Mouse (Mus musculus) CD4-positive, CD25-positive, alpha-beta regulatory T cell, adult 2 months (primary cell): Measurements from ENCODE around the gene Nrxn3.

ENCODE experiments used
- DNase-seq: peaks from one replicate; pipeline ENCODE4 v3.0.0-alpha.2; 2012; ENCODE audit warnings: low read depth, low spot score

Nrxn3 gene

DNA sequence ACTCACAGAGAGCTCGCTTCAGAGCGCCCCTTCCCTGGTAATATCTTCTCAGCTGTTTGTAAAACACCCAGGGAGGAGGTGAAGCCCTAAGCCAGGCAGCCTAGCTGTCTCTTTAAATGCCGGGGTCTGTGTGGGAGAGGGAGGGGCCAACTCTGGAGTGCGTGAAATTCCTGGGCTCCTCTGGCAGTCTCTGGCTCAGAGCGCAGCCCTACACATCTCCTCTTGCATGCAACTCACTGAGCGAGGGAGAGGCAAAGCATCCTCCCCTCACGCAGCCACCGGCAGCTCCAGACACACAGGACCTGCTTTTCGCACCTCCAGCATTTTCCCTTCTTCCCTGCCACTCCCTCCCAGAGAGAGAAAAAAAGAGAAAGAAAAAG, at the start of gene Nrxn3:
Gene Nrxn3, plus strand, starts transcription at position 186 of the 380 bp plus-strand sequence.
- no peak for DNase-seq

DNA sequence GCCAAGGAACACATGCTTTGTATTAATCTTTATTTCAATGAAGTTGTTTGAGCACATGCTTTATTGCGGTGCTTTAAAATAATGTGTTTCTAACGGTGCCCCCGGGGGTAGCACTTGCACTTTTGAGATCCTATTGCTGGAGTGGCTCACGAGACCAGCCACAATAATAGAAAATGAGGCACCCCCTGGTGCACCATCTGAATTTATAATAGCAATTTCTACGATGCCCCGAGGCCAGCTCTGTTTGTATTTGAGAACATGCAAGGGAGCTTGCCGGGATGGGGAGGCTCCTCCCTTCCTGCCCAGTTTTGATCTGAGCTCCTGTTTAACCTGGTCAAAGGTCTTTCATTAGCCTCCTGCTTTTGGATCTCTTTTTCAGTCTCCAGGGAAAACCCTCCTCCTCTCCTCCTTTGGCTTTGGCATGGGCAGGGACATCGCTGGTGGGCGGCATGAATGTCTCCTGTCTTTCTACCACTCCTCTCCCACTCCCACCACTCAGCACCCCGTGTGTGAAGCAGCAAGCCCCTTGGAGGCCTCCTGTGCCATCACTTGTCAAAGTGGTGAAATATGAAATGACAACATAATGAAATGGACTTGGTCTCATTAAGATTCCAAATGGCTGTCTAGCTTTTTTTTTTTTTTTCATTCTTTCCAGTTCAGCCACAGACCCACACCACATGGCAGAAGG, 18.4 kb upstream of the Nrxn3 start:
- no peak for DNase-seq

DNA sequence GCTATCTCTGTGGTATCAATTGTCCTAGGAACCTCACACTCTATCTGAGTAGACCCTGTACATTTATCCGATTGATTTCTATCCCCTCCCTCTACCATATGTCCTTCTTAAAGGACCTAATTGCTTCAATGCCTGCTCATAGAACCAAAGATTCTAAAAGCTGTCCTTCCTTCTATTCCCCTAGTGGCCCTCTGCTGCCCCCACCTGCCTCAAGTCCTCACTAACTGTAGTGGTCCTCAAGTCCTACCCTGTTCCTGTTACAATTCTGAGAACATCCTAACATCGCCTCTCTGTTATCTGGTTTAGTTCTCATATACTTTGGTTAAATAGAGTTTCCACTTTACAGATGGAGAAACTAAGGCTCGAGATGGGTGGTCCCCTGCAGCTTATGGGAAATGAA, 16.7 kb upstream of the Nrxn3 start:
- DNase-seq: no peak

DNA sequence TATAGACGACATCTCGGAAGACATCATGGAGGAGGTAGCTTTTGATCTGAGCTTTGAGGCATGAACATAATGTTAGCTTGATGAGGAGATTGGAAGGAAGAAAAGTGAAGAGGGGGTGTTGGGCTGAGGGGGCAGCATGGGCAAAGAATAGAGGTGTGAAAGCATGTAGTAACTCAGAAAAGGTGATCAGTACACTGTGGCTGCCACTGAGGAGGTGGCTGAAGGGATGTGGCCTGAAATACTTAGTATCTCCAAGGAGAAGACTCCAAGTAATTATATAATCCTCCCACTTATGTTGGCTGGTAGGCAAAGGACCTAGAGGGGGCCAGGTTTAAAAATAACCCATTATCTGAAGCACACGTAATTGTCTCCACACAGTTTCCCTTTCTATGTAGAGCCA, 14.9 kb upstream of the Nrxn3 start:
- DNase-seq: no peak

DNA sequence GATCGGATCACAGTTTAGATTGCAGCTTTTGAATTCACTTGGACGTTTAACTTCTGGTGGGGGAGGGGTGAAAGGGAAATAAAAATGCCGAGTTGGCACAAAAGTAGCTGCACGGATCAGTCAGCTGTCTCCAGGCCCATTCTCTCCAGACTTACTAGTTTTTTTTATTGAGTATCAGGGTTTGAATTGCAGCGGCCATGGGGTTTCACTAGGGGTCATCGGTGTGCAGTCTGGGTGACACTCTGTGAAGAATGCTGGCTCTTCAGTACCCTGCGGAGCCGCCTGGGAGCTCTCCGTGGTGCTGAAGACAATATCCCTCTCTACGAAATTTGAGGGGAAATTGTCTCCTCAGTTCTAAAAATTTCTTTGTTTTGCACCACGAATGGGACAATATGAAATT, 13.5 kb upstream of the Nrxn3 start:
- no peak for DNase-seq

DNA sequence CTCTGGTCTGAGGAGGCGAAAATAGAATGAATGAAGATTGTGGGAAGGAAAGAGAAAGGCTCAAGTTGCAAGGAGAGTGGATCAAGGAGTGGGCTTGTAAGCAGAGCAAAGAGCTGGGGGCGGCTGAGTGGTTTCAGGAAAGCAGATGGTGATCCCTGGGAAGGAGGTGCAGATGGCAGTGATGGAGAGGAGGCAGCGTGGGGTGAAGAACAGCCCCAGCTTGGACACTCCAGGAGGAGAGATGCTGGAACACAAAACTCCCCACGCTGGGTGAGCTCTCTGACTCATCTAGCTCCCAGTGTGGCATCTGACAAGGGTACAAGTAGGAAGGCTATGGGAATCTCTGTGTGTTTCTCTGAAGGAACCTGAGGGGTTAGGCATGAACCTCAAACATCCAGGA, 9.2 kb upstream of the Nrxn3 start:
- DNase-seq: no peak

DNA sequence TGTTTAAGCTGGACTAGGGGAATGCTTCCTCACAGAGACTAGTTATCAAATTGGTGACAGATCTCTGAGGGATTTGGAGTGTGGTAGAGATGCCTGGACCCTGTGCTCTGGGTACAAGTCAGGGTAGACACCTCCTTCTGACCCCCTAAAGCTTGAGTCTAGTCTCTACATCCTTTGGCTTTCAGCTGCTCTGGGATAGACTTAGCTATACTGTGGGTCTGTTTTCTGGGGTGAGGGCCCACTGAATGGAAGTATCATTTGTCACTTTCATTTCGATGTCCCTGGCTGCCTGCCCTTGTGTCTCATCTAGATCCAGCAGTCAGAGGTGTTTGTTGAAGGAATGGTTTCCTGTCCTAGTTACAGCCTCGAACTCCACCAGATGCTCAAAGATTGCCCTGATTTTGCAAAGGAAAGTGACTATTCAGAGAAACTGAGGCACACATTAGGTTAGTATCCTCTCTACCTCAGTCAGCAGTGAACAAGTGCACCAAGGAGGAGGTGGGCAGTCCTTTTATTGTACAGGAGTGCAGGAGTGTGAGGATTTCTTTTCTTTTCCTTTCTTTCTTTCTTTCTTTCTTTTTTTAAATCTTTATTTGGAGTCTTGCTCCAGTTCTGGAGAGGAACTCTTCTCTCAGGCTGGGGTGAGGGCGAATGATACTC, 515 bp upstream of the Nrxn3 start:
- no peak for DNase-seq

DNA sequence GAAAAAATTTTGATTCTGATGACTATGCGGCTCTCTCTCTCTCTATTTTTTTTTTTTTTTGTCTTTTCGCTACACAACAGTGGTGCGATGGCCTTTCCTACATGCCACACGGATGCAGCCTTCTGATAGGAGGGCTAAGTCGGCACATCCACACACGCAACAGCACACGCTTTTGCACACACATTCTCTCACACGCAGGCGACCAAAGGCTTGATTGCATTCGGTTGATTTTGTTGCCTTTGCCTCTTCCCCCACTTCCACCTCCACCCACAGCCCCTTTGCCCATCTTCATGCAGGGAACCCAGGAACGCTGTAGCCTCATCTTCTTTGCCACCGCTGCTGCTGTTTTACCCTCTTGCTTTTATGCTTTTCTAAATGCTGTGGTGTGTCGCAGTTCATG, 3.6 kb downstream of the Nrxn3 start:
- DNase-seq: no peak

DNA sequence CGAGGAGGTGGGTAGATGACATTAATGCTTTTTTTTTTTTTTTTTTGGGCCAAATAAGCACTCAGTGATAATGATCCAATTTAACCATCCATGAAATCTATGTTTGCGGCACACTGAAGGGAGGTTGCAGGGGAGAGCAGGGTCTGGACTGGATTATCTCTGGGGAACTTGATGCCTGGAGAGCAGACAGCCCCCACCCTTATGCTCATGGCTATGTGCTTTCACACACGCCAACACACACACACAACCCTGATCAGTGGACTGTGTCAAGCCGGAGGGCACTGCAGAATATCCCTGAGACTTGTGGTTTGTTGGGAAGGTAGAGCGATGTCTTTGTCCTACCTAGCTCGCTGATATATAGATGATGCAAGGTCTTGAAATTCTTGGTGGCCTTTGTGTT, 4.1 kb downstream of the Nrxn3 start:
- DNase-seq: no peak

DNA sequence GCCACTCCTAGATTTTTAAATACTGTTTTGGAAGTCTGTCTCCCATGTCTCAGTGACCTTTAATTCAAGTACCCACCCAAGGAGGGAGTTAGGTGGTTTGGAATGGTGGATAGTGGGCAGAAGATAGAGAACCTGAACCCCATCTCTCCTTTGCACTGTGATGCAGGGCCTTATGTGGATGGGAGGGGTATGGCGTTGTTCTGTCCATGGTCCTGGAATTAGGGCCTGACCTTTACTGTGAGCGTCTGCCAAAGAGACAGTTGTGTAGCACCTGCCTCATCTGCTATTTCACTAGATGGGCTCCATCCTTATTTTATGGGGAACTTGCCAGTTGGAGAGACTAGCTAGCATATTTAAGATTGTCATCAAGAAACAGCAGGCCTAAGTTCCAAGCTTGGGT, 8.0 kb downstream of the Nrxn3 start:
- no peak for DNase-seq

DNA sequence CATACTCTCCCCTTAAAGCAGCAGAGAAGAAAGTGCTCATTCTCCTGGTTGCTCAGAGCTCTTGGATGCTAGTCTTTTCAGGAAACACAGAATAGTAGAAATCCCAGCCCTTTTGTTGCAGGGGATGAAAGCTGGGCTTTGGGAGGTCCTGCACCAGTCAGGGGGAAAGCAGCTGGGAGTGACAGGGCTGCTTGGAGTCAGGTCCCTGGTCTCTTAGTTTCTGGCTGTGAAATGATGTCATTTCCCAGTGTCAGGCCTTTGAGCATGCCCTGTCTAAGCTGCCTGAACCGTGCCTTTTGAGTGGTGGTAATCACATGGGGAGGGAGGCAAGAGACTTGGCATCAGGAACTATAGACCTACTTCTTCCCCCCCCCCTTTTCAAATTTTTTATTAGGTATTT, 12.4 kb downstream of the Nrxn3 start:
- DNase-seq: no peak

DNA sequence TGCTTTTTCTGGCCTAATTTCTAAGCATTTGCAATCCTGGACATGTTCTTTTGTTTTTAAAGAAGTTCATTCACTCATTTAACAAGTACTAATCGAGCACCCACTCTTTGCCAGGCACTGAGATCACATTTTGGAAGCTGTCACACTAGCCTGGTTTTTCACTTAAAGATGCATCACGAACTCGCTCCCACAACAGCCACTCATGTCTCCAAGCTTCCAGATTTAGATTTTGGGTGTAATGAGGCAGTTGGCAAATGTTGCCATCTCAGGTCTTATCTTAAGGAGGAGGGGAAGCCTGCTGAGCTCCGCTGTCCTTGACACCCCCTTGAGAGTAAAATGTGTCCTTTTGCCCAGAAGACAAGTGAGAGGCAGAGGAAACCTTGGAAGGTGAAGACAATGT, 14.4 kb downstream of the Nrxn3 start:
- DNase-seq: no peak

DNA sequence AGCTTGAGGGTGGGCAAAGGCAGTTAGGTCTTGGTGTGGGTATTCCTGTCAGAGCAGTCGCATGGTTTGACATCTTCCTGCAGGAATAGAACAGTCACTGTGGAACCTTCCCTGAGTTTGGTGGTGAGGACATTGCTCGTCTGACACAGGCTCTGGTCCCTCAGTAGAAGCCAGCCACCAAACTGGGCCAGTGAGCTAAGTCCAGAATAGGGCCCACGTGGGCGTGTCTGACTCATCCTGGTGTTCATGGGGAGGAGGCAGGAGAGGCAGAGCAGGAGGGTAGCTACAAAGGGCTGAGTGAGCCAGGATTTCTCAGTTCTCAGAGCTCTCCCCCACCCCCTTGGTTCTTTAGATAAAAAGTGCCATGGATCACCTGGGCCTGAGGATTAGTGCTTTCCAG, 15.9 kb downstream of the Nrxn3 start:
- no peak for DNase-seq

DNA sequence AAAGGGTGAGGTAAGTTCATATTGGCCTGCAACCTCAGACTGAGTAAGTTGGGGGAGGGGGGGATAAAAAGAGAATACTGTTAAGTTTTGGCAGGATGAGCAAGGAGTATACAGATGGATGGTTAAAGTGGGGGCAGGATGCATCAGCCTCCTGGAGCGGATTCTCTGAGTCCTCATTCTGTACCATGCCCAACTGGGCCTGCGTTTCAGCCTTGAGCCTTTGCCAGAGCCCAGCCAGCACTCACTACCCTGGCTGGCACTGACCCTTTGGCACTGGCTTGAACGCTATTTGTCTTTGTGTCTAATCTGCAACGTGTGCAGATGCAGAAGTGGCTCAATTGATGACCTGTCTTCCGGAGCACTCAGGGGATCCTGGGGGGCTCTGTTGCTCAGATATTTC, 24.1 kb downstream of the Nrxn3 start:
- DNase-seq: no peak

DNA sequence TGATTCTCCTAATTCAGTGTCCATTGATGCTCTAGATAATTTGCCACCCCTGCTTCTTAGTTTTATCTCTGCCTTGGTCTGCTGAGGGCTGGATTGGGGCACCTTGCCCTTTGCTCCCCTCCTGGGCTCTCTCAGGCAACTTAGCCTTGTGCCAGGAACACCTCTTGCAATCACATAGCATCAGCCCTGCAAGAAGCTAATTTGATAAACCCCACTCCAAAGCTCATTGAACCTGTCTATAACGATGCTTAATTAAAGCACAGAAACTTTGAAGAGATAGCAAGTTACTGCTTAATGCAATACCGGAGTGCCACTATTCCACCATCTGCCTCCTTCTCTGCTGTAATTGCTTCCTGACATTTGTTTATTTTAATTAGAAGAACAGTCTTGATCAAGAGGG, 42.1 kb downstream of the Nrxn3 start:
- no peak for DNase-seq

DNA sequence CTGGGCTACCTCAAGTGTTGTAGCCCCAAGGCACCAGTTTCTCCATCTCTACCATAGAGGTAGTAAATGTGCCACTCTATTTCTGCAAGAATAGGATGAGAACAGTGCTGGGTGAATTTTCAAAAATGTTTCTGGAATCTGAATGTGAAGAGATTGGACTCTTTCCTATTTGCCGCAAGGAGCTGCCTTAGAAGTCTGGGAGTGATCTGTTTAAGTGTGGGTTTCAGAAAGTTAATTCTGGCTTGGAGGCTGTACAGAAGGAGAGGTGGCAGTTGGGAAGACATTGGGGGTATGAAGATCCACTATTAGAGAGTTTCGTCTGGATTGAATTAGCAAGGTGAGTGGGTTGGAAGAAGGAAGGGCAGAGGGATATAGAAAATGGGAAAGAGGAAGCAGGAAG, 52.0 kb downstream of the Nrxn3 start:
- no peak for DNase-seq

DNA sequence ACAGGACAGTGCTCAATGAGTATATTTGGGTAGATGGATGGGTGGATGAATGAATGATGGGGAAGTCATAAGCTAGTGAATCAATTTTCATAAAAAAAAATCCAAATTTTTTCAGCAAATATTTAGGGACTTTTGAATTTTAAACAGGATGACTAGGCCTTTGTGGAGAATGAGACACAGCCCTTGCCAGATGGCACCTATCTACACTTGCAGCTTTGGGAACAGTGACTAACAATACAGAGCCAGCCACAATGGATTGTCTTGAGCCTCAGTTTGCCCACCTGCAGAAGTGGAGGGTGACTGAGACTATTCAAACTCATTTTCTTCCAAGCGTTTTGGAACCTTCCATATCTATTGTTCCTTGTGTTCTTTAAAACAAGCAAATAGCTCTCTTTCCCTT, 55.4 kb downstream of the Nrxn3 start:
- DNase-seq: no peak

DNA sequence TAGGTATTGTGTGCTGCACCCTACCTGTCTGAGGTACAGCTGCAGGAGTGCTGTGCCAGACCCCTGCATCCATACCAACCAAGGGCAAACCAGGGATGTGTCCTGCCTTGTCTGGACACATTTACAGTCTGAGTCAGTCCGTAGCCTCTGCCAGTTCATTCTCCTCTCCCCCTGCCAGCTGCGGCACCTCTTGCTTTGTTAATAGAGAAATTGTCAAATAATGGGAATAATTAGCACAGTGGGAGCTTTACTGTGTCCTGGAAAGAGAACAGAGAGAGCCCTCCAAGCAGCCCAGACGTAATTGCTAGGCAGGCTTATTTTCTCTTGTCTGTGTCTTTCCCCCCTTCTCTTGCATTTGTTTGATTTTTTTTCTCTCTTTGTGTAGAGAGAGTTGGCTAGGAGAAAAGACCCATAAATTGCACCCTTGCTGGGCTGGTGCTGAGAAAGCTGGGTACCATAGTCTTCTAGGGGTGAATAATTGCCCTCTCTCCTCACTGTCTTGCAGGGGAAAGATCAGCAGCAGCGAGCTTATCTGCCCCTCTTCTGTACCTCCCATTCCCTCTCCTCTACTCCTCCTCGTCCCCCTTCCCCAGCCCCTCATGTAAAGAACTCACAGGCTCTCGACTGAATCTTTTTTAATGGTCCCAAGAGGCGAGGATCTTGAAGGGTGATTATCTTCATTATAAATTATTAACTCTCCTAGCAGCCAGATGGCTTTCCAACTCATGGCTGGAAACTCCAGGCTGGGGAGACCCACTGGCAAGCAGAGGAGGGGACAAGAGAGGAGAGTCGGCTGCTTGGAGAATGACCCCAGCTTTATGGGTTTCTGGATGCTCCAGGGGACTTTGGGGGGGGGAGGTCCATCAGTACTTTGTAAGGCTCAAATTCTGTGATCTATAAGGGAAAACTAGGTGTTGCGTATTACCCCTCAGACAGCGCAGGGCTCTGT, 61.8 kb downstream of the Nrxn3 start:
- no peak for DNase-seq

DNA sequence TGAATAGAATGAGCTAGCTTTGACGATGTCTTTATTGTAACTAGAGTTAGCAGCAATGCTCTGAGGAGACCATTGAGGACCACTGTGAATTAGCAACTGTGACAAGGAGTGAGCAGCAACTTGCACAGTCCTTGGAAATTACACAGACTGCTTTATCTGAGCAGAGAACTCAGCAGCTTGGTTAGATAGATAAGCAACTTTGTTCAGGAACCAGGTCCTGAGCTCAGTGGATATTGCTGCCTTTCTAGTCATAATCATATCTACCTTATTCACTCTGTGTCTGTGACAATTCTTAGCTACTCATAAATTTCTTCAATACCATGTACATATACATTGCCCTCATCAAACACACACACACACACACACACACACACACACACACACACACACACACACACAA, 70.6 kb downstream of the Nrxn3 start:
- no peak for DNase-seq

DNA sequence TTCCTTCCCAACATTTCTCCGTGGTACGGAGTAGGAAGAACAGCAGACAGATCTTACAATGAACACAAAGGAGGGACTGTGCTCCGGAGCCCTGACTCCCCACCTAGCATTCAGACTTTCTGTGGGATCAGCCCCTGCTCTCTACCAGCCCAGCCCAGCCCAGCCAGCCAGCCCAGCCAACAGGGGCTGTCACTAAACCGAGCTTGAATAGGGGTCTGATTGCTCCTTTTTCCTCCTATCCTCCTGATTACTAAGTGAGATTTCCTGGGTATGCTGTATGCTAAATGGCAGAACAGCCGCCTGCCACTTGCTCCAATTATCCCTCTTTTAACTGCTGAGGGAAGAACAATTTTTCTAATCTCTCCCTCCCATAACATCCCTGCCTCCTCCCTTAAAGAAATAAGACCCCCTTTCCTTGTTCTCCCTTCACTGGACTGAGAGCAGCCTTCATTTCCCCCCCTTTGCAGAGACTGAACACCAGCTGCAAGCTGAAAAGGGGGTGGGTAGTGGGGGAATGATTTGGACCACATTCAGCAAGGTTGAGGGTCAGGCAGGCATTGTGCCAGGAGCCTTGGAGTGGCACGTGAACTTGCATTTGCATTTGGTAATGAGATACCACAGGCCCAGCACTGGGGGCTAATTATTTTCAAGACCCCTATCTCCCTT, 78.4 kb downstream of the Nrxn3 start:
- DNase-seq: no peak

DNA sequence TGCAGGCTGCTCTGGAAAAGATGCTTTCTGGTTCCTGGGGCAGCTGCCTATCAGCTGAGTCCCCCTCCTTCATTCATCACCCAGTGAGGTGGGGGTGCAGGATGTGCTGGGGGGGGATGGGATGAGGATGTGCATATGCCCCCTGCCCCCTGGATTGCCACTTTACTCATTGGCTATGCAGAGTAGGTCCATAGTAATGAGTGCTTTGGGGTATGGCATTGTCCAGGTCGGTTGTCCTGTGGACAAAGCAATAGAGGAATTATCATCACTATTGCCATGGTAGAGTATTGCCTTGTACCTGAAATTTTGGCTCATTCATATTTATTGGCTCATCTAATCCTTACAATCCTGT, 79.0 kb downstream of the Nrxn3 start:
- DNase-seq: no peak

DNA sequence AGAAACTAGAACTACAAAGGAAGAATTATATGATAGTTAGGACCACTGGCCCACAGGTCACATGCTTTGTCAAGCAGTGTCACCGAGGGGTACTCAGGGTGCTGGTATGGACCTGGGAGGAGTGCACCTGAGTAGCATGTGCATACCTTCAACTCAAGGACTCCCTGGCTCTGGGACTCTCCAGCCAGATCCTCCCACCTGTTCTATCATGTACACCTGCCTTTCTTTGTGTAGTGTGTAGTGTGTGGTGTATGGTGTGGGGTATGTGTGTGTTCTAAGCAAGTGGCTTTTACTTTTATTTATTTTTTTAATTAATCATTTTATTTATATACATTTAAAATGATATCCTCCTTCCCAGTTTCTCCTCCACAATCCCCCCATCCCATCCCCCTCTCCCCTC, 86.3 kb downstream of the Nrxn3 start:
- no peak for DNase-seq
